Mouse (Mus musculus): Measurements from ENCODE around the gene Crtc1. TPM values are rescaled to one million over a fixed set of nuclear protein-coding genes. Genes with fewer than 3 reads are reported as not detected.

Crtc1 gene
- polyA plus RNA-seq, 1 experiment from 2014 or later = 23.4 TPM

DNA sequence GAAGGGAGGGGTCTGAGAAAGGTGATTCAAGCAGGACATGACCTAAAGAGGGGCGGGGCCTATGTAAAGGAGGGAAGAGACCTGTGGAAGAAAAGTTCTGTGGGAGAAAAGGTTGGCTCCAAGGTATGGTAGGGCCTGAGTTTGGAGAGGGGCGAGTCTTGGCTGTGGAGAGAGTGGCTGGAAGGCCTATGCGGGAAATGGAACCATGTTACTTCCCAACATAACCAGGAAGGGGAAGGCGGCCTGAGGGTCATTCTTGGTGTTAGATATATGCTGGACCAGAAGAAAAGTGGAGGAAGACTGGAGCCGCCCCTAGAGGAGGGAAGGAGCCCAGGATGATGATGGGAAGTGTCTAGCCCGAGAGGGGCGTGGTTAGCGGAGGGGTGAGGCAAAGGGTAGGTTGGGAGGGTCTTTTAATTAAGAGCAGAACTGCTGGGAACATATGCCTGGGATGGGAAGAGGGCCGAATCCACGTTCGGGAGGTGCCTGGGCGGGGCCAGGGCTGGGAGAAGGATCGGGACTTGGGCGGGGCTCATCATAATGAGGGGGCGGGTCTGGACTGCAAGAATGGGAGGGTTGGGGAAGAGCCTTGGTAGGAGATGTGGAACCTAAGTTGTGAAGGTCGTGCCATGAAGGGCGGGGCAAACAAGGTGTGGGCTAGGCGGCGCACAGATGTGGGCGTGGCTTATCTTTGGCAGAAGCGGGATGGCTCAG is 38.0 kb upstream of the Crtc1 start:
- H3K27me3 ChIP-seq (replicated peaks; ENCODE audit: control insufficient read depth, insufficient read depth, low read length) = peaks cover 22% of the 10 kb centered on the region; the same call in 1 of the 2 replicates
- H3K36me3 ChIP-seq (ENCODE audit: control insufficient read depth, insufficient read depth, low read length) = no peaks in the 10 kb centered on the region
- ATAC-seq (replicated peaks; ENCODE audit: low FRiP score, low TSS enrichment, low read depth) (peak; percentile 50), DNase-seq (ENCODE audit: low spot score) (peak; percentile 70)
- WGBS = 3% methylated on average over 21 of the region's 21 CpGs
- no peaks in the 10 kb centered on the region for H3K9me3 ChIP-seq (ENCODE audit: control insufficient read depth, low read length)
- H3K4me3 ChIP-seq (ENCODE audit: low read depth, low read length) = peak overlapping the region; percentile 67
- H3K27ac ChIP-seq (ENCODE audit: low read depth) = peak overlapping the region; percentile 39; the same call in 1 of the 2 replicates
- no peak overlapping the region for H3K9ac ChIP-seq (ENCODE audit: low read length)
- H3K4me1 ChIP-seq (replicated peaks; ENCODE audit: control insufficient read depth, insufficient read depth, low read length) = peaks cover 10% of the 10 kb centered on the region
- H3K4me2 ChIP-seq (ENCODE audit: low read length) = peak overlapping the region; percentile 90

DNA sequence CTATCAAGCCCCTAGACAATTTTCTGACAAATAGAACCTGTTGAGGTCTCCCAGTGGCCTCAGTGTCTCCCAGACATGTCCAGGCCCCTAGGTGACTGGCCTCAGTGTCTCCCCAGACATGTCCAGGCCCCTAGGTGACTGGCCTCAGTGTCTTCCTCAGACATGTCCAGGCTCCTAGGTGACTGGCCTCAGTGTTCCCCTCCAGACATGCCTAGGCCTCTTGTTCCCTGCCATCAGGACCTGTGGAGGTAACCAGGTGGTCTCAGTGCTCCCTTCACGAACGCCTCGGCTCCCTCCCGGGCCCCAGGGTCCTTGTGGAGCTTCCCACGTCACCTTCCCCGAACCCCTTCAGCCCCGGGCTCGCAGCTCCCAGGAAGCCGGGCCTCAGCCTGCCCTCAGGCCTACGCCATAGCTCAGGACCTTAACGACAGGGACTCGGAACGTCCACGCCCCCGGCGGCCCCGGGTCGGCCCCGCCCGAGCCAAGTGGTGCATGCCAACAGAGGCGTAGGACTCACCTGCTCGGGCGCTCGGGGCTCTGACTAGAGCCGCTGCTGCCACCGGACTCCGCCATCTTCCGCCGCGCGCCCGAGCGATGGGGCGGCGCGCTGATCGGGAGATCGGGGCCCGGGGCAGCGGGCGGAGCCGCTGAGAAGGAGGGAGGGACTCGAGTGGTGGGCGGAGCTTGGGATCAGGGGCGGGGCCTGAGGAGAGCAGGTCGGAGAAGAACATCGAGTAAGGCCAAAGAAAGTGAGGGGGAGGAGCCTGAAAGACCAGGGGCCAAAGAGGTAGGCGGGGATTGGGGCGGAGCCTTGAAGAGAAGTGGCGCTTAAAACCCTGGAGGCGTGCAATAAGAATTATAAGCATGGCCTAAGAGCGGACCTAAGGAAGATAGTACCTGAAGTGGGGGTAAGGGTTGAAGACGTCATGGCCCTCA is 37.2 kb upstream of the Crtc1 start, which contains the start of gene Klhl26:
TSS of gene Klhl26 (minus strand) at position 636 of the 936 bp plus-strand sequence.
- H3K9ac ChIP-seq (ENCODE audit: low read length) = peak within 1 kb of the TSS; percentile 85
- H3K4me2 ChIP-seq (ENCODE audit: low read length) = peak within 1 kb of the TSS; percentile 90
- H3K4me1 ChIP-seq (replicated peaks; ENCODE audit: control insufficient read depth, insufficient read depth, low read length) = peaks cover 10% of the 10 kb centered on the region
- no peaks in the 10 kb centered on the region for H3K36me3 ChIP-seq (ENCODE audit: control insufficient read depth, insufficient read depth, low read length)
- H3K27me3 ChIP-seq (replicated peaks; ENCODE audit: control insufficient read depth, insufficient read depth, low read length) = peaks cover 15% of the 10 kb centered on the region; the same call in 1 of the 2 replicates
- H3K27ac ChIP-seq (ENCODE audit: low read depth) = peak within 1 kb of the TSS; percentile 51
- under 1% methylated on average over 53 of the region's 53 CpGs for WGBS
- peak; percentile 98 for DNase-seq (ENCODE audit: low spot score)
- H3K9me3 ChIP-seq (ENCODE audit: control insufficient read depth, low read length) = no peaks in the 10 kb centered on the region
- peak within 1 kb of the TSS; percentile 67 for H3K4me3 ChIP-seq (ENCODE audit: low read depth, low read length)
- ATAC-seq (replicated peaks; ENCODE audit: low FRiP score, low TSS enrichment, low read depth) = peak; percentile 91

DNA sequence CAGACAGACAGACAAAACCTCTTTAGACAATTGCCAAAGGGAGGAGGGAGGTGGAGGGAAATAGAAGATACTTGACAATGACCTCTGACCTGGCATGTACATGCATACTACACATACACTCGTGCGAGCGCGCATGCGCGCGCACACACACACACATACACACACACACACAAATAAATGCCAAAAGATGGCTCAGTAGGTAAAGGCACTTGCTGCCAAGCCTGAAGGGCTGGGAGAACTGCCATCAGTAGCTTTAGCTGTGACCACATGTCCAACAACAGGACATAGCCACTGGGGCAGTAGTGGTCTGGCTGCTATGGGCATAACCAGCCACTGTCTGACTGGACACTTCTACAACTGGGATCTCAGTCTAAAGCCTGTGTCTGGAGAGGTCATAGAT is 32.5 kb upstream of the Crtc1 start:
- ATAC-seq (replicated peaks; ENCODE audit: low FRiP score, low TSS enrichment, low read depth) = no peak

DNA sequence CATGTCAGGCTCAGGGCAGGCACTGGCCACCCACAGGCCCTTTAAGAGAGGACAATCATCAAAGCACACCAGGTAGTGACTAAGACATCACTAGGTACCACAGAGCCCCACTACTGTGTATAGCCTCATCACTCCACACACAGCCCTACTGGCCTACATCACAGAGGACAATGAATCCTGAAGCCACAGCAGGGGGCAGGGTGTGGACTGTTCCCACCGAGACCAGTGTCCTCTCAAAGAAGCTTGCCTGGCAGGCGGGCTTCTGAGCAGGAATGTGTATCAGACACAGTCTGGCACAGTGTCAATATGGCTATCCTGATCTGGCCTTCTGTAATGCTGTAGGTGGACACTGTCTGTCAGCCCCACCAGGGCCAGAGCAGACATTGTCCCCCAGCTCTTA is 30.6 kb upstream of the Crtc1 start:
- Histone ChIP-seq H3K4me1 (replicated peaks; ENCODE audit: control insufficient read depth, insufficient read depth, low read length) (0 out of 2 replicates have a peak, but pooled peaks cover 4% of the 10 kb centered on the region), H3K9ac (ENCODE audit: low read length) (no peak overlapping the region), H3K27ac (ENCODE audit: low read depth) (no peak overlapping the region), H3K9me3 (ENCODE audit: control insufficient read depth, low read length) (no peaks in the 10 kb centered on the region), H3K4me3 (ENCODE audit: low read depth, low read length) (no peak overlapping the region), H3K27me3 (replicated peaks; ENCODE audit: control insufficient read depth, insufficient read depth, low read length) (no peaks in the 10 kb centered on the region), H3K36me3 (ENCODE audit: control insufficient read depth, insufficient read depth, low read length) (peaks cover 6% of the 10 kb centered on the region; the same call in 1 of the 2 replicates), H3K4me2 (ENCODE audit: low read length) (no peak overlapping the region)
- 73% methylated on average over 2 of the region's 2 CpGs for WGBS
- ATAC-seq (replicated peaks; ENCODE audit: low FRiP score, low TSS enrichment, low read depth) (no peak), DNase-seq (ENCODE audit: low spot score) (no peak)

More for the DNA sequence above, 32.5 kb upstream of the Crtc1 start:
- no peak for DNase-seq (ENCODE audit: low spot score)
- Histone ChIP-seq H3K4me1 (replicated peaks; ENCODE audit: control insufficient read depth, insufficient read depth, low read length) (peaks cover 10% of the 10 kb centered on the region), H3K9ac (ENCODE audit: low read length) (no peak overlapping the region), H3K4me3 (ENCODE audit: low read depth, low read length) (no peak overlapping the region), H3K36me3 (ENCODE audit: control insufficient read depth, insufficient read depth, low read length) (no peaks in the 10 kb centered on the region), H3K27me3 (replicated peaks; ENCODE audit: control insufficient read depth, insufficient read depth, low read length) (no peaks in the 10 kb centered on the region), H3K4me2 (ENCODE audit: low read length) (no peak overlapping the region), H3K9me3 (ENCODE audit: control insufficient read depth, low read length) (no peaks in the 10 kb centered on the region), H3K27ac (ENCODE audit: low read depth) (no peak overlapping the region)
- 97% methylated on average over 7 of the region's 7 CpGs for whole genome bisulfite sequencing

DNA sequence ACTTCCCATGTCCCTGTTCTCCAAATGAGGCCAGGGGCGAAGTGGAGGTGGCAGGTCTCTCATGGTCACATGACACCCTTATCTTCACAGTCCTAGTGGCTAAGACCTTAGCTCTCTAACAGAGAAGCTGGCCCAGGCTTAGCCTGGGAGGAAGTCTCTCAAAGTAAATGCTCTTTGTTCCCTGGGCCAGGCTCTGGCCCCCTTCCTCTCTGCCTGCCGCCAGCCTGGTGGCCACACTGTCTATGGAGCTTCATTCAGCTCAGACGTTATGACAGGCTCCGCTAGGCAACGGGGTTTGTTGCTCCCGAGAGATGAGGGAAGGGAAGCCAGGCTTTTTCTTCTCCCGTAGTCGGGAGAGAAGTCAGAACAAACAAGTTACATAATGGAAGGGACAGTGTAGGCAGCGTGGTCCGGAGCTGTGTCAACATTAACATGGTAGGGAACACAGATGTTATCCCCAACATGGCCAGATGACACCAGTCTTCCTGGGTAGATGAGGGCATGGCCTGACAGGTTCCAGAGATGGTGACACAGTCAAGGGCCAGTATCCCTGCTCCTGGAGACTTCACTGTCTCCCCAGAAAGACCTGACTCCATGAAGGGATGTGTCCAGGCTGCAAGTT is 30.0 kb upstream of the Crtc1 start:
- DNase-seq (ENCODE audit: low spot score) (no peak), ATAC-seq (replicated peaks; ENCODE audit: low FRiP score, low TSS enrichment, low read depth) (peak; percentile 53)
- H3K4me1 ChIP-seq (replicated peaks; ENCODE audit: control insufficient read depth, insufficient read depth, low read length) = 0 out of 2 replicates have a peak, but pooled peaks cover 4% of the 10 kb centered on the region
- WGBS = 56% methylated on average over 10 of the region's 10 CpGs
- H3K4me2 ChIP-seq (ENCODE audit: low read length) = no peak overlapping the region
- H3K4me3 ChIP-seq (ENCODE audit: low read depth, low read length) = no peak overlapping the region
- peaks cover 6% of the 10 kb centered on the region; the same call in 1 of the 2 replicates for H3K36me3 ChIP-seq (ENCODE audit: control insufficient read depth, insufficient read depth, low read length)
- no peaks in the 10 kb centered on the region for H3K9me3 ChIP-seq (ENCODE audit: control insufficient read depth, low read length)
- no peak overlapping the region for H3K9ac ChIP-seq (ENCODE audit: low read length)
- H3K27me3 ChIP-seq (replicated peaks; ENCODE audit: control insufficient read depth, insufficient read depth, low read length) = no peaks in the 10 kb centered on the region
- no peak overlapping the region for H3K27ac ChIP-seq (ENCODE audit: low read depth)

DNA sequence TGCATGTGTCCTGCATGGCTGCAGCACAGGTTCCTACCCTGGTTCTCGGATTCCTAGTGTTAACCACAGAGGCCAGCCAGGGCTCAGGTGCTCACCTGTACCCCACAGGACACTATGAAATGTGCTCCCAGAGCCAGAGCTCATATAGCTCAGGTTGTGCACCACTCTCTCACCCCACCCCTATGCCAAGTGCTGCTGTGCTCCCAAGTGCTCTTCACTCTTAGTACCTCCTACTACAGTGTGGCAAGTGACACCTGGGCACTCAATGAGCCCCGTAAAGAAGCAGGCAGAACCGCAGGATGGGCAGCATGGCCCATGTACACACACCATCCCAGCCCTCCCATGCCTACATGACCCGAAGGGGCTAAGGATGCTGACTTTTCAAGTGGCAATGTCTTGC is 29.4 kb upstream of the Crtc1 start:
- WGBS = 91% methylated on average over 4 of the region's 4 CpGs
- 0 out of 2 replicates have a peak, but pooled peaks cover 4% of the 10 kb centered on the region for H3K4me1 ChIP-seq (replicated peaks; ENCODE audit: control insufficient read depth, insufficient read depth, low read length)
- H3K4me3 ChIP-seq (ENCODE audit: low read depth, low read length) = no peak overlapping the region
- no peaks in the 10 kb centered on the region for H3K9me3 ChIP-seq (ENCODE audit: control insufficient read depth, low read length)
- DNase-seq (ENCODE audit: low spot score) (no peak), ATAC-seq (replicated peaks; ENCODE audit: low FRiP score, low TSS enrichment, low read depth) (no peak)
- H3K27ac ChIP-seq (ENCODE audit: low read depth) = no peak overlapping the region
- no peaks in the 10 kb centered on the region for H3K27me3 ChIP-seq (replicated peaks; ENCODE audit: control insufficient read depth, insufficient read depth, low read length)
- H3K36me3 ChIP-seq (ENCODE audit: control insufficient read depth, insufficient read depth, low read length) = peaks cover 6% of the 10 kb centered on the region; the same call in 1 of the 2 replicates
- H3K4me2 ChIP-seq (ENCODE audit: low read length) = no peak overlapping the region
- H3K9ac ChIP-seq (ENCODE audit: low read length) = no peak overlapping the region

DNA sequence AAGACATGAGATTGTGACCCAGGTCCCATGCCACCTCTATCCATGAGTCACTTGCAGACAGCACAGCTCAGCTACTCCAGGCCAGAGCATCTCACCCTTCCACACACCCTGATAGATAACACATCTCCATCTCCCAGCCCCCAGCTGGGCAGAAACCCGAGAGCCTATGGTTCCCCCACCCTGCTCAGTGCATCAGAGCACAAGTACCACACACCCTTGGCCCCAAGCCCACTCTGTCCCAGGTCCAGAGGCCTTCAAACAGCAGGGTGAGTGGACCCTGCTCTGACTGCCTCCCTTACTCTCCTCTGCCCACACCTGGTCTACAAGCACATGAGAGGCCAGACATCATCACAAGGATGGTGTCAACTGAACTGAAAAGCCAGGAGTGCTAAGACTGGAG is 28.5 kb upstream of the Crtc1 start:
- ATAC-seq (replicated peaks; ENCODE audit: low FRiP score, low TSS enrichment, low read depth) = no peak
- H3K9me3 ChIP-seq (ENCODE audit: control insufficient read depth, low read length) = no peaks in the 10 kb centered on the region
- 0 out of 2 replicates have a peak, but pooled peaks cover 4% of the 10 kb centered on the region for H3K4me1 ChIP-seq (replicated peaks; ENCODE audit: control insufficient read depth, insufficient read depth, low read length)
- WGBS = 58% methylated on average over 1 of the region's 1 CpGs
- no peak for DNase-seq (ENCODE audit: low spot score)
- peaks cover 6% of the 10 kb centered on the region; the same call in 1 of the 2 replicates for H3K36me3 ChIP-seq (ENCODE audit: control insufficient read depth, insufficient read depth, low read length)
- no peak overlapping the region for H3K27ac ChIP-seq (ENCODE audit: low read depth)
- H3K4me3 ChIP-seq (ENCODE audit: low read depth, low read length) = no peak overlapping the region
- H3K27me3 ChIP-seq (replicated peaks; ENCODE audit: control insufficient read depth, insufficient read depth, low read length) = no peaks in the 10 kb centered on the region
- no peak overlapping the region for H3K4me2 ChIP-seq (ENCODE audit: low read length)
- H3K9ac ChIP-seq (ENCODE audit: low read length) = no peak overlapping the region

DNA sequence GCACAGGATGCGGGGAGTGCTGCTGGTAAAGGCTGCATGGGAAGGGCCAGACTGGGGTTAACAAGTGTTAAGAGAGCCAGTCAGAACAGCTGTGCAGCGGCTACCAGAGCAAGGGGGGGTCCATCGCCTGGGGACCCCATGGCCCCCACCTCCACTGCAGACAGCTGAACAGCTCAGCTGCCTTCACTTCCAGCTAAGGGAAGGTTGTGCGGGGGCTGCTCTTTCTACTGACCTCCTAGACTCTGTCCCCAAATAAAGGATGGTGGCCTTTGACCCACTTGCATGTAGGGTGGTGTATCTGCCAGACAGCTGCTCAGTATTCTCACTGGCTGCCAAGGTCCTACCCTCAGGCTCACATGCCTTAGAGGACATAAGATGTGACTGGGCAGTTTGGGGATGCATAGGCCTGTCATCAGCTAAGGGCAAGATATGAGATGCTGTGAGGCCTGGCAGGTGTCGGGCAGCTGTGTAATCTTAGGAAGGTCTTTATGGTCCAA is 27.9 kb upstream of the Crtc1 start:
- H3K9ac ChIP-seq (ENCODE audit: low read length) = no peak overlapping the region
- H3K27me3 ChIP-seq (replicated peaks; ENCODE audit: control insufficient read depth, insufficient read depth, low read length) = no peaks in the 10 kb centered on the region
- ATAC-seq (replicated peaks; ENCODE audit: low FRiP score, low TSS enrichment, low read depth) (no peak), DNase-seq (ENCODE audit: low spot score) (no peak)
- H3K36me3 ChIP-seq (ENCODE audit: control insufficient read depth, insufficient read depth, low read length) = peaks cover 6% of the 10 kb centered on the region; the same call in 1 of the 2 replicates
- H3K4me1 ChIP-seq (replicated peaks; ENCODE audit: control insufficient read depth, insufficient read depth, low read length) = 0 out of 2 replicates have a peak, but pooled peaks cover 4% of the 10 kb centered on the region
- no peak overlapping the region for H3K4me3 ChIP-seq (ENCODE audit: low read depth, low read length)
- H3K27ac ChIP-seq (ENCODE audit: low read depth) = no peak overlapping the region
- no peak overlapping the region for H3K4me2 ChIP-seq (ENCODE audit: low read length)
- H3K9me3 ChIP-seq (ENCODE audit: control insufficient read depth, low read length) = no peaks in the 10 kb centered on the region
- 63% methylated on average over 5 of the region's 5 CpGs for WGBS

All from intestine, embryonic 14.5 days (tissue).